Mouse (Mus musculus) neural tube, embryonic 12.5 days (tissue): Measurements from ENCODE around the gene Il22ra1. TPM values are rescaled to one million over a fixed set of nuclear protein-coding genes. Genes with fewer than 3 reads are reported as not detected.

ENCODE experiments used
- ATAC-seq: fragments of 200-750 bp; cut with Nextera tagmentation; 2 replicates; pipeline ENCODE4 v1.8.0; 2017; ENCODE audit warnings: low read depth, mild to moderate bottlenecking, moderate TSS enrichment, moderate library complexity; ENCODE audit not compliant: low FRiP score
- H3K27ac ChIP-seq: fragments of 300-500 bp; sonication (generic); 2 replicates; pipeline ENCODE4 v1.5.1; 2016
- H3K27me3 ChIP-seq: fragments of 300-500 bp; sonication (generic); replicated peaks from 2 replicates; pipeline ENCODE4 v1.6.1; 2016; ENCODE audit warnings: mild to moderate bottlenecking
- H3K36me3 ChIP-seq: fragments of 300-500 bp; sonication (generic); 2 replicates; pipeline ENCODE4 v1.6.1; 2016; ENCODE audit warnings: mild to moderate bottlenecking
- H3K4me1 ChIP-seq: fragments of 300-500 bp; sonication (generic); 2 replicates; pipeline ENCODE4 v1.6.1; 2016
- H3K4me2 ChIP-seq: fragments of 300-500 bp; sonication (generic); replicated peaks from 2 replicates; pipeline ENCODE4 v1.6.1; 2016; ENCODE audit warnings: mild to moderate bottlenecking
- H3K4me3 ChIP-seq: fragments of 300-500 bp; sonication (generic); 2 replicates; pipeline ENCODE4 v1.5.1; 2016
- H3K9ac ChIP-seq: fragments of 300-500 bp; sonication (generic); 2 replicates; pipeline ENCODE4 v1.6.1; 2016; ENCODE audit warnings: mild to moderate bottlenecking
- H3K9me3 ChIP-seq: fragments of 300-500 bp; sonication (generic); 2 replicates; pipeline ENCODE4 v1.6.1; 2016; ENCODE audit warnings: mild to moderate bottlenecking
- WGBS: fragments of 180-500 bp; shearing (Covaris S2); methylation state at CpG from one replicate; pipeline ENCODE4 v1.1.7; 2016; 5-methylcytosine and 5-hydroxymethylcytosine counted together
- polyA plus RNA-seq: library from polyadenylated mRNA; unstranded; fragments of >200 nt; fragmentation: Nextera tagmentation; extraction: Ambion mirVana; gene quantifications from 2 replicates; pipeline ENCODE4 v1.2.1, GENCODE M21; 2016

The Il22ra1 gene
- polyA plus RNA-seq, 1 experiment from 2014 or later = not detected

DNA sequence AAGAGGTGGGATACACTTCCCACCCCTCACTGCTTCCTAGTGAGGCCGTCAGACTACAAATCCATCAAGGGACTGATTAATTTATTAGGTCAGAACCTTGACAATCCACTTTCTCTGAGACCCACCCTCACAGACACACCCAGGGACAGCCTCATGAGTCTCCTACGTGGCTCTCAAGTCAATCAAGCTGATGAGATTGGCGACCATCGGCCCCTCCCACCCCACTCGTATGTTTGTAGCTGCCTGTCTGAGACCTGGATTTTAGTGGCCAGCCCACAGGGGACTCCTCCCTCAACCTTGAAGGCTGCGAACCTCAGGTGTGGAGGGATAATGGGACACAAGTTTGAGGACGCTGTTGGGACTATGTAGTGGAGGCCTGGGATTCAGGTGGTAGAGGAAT is 11.2 kb downstream of the Il22ra1 start:
- no peak for ATAC-seq
- H3K9me3 ChIP-seq = no peaks in the 10 kb centered on the region
- 63% methylated on average over 7 of the region's 7 CpGs for WGBS

DNA sequence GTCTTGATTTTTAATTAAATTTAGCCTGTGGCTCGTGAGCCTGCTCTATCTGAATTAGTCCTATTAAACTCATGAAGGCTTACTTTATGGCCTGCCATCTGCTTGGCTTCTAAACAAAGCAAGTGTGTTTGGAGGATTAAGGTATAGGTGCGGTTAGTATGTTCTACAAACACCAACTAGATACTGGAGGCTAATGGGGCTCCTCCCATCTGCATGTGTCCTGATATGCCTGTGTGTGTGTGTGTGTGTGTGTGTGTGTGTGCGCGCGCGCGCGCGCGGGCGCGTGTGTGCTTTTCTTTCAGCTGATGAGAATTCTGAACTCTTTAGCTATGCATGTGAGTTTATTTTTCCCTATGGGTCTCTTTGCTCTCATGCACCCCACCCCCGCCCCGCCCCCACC is 11.7 kb downstream of the Il22ra1 start:
- Histone ChIP-seq H3K4me3 (no peak overlapping the region), H3K27me3 (no peaks in the 10 kb centered on the region), H3K27ac (no peak overlapping the region), H3K9me3 (no peaks in the 10 kb centered on the region), H3K9ac (no peak overlapping the region), H3K4me2 (no peak overlapping the region), H3K36me3 (no peaks in the 10 kb centered on the region), H3K4me1 (no peaks in the 10 kb centered on the region)
- no peak for ATAC-seq
- 91% methylated on average over 14 of the region's 14 CpGs for WGBS

More for the DNA sequence above, 11.2 kb downstream of the Il22ra1 start:
- H3K36me3 ChIP-seq = no peaks in the 10 kb centered on the region
- H3K27ac ChIP-seq = no peak overlapping the region
- no peak overlapping the region for H3K4me3 ChIP-seq
- H3K4me2 ChIP-seq = no peak overlapping the region
- no peaks in the 10 kb centered on the region for H3K4me1 ChIP-seq
- H3K9ac ChIP-seq = no peak overlapping the region
- no peaks in the 10 kb centered on the region for H3K27me3 ChIP-seq

DNA sequence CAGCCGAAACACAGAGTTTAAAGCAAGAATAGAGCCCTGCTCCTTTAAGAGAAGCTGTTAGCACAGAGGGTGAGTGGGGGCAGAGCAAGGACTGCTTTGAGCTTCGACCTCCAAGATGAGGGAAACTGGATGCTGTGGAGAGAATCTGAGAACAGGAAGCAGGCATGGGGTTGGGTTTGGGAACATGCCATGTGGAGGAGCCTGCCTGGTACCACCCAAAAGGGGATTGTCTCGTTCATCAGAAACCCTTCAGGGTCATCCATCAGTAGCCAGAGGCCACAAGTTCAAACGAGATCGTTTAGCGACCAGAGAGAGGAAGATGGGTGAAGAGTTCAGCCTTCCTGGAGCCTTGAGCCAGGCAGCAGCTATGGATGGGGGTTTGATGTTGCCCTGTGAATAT is 15.5 kb downstream of the Il22ra1 start:
- no peaks in the 10 kb centered on the region for H3K27me3 ChIP-seq
- no peaks in the 10 kb centered on the region for H3K9me3 ChIP-seq
- H3K4me2 ChIP-seq = no peak overlapping the region
- WGBS = 43% methylated on average over 6 of the region's 6 CpGs
- H3K27ac ChIP-seq = no peak overlapping the region
- no peak for ATAC-seq
- no peaks in the 10 kb centered on the region for H3K4me1 ChIP-seq
- no peak overlapping the region for H3K9ac ChIP-seq
- no peak overlapping the region for H3K4me3 ChIP-seq
- no peaks in the 10 kb centered on the region for H3K36me3 ChIP-seq

DNA sequence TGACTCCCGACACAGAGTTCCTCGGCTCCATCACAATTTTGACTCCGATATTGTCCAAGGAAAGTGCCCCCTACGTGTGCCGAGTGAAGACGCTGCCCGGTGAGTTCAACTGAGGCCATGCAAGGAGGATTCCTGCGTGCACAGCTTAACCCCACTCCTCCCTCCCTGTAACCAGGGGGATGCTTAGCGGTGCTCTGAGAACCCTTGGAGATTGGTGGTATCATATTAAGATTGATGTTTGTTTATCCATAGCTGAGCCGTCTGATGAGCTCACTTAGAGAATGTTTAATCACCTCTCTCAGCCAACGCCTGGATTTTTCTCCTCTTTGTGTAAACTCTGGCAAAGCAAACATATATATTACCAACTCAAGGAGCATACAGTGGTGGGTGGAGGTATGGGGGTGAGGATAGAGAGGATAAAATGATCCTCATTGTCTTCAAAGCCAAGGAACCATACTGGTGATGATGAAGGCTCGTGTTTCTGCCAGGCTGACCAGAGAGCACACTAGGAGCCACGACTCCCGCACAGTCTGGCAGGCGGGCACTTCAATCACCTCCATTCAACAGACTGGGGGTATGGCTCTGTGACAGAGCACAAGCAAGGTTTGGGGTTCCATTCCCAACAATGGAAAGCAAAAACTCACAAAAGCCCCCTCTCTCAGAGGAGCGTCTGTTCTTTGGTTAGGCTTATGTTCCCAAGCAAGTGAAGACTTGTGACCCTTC is 16.9 kb downstream of the Il22ra1 start:
- Histone ChIP-seq H3K9me3 (no peaks in the 10 kb centered on the region), H3K4me1 (no peaks in the 10 kb centered on the region), H3K27ac (no peak overlapping the region), H3K4me3 (no peak overlapping the region), H3K36me3 (no peaks in the 10 kb centered on the region), H3K27me3 (no peaks in the 10 kb centered on the region), H3K9ac (no peak overlapping the region), H3K4me2 (no peak overlapping the region)
- no peak for ATAC-seq
- WGBS = 63% methylated on average over 16 of the region's 16 CpGs

DNA sequence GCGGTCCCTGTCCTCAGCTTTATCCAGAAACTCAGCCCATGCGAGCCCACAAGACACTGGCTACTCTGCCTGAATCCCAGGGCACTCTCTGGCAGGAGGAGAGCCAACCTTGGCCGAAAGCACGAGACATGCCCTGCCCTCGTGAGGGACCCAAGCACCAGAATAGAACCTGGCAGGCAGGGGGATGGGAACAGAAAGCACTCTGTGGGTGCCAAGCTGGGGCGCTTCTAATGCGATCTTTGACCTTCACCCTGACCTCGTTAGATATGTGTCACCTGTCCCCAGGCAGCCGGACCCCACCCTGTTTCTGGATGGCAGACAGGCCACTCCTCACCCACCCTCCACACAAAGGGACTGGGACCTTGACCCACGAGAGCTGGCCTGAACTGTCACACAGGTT is 17.6 kb downstream of the Il22ra1 start:
- WGBS = 86% methylated on average over 10 of the region's 10 CpGs

DNA sequence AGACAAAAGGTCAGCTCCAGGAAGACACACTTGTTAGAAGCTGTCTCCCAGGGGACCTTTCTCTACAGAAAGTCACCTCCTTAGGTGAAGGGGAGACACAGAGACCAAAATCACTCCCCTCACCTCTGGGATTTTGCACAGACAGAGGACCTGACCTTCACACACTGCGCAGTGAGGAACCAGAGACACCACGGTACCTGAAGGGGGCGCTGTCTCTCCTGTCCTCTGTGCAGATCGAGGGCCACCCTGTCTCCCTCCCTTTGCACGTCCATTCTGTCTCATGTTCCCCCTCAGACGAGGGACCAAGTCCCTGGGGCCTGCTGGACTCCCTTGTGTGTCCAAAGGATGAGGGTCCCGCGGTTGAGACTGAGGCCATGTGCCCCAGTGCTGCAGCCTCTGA is 22.9 kb downstream of the Il22ra1 start:
- Histone ChIP-seq H3K9ac (no peak overlapping the region), H3K4me1 (no peaks in the 10 kb centered on the region), H3K4me2 (no peak overlapping the region), H3K27ac (no peak overlapping the region), H3K9me3 (0 out of 2 replicates have a peak, but pooled peaks cover 9% of the 10 kb centered on the region), H3K27me3 (no peaks in the 10 kb centered on the region), H3K4me3 (no peak overlapping the region), H3K36me3 (no peaks in the 10 kb centered on the region)
- ATAC-seq = no peak
- WGBS = 71% methylated on average over 8 of the region's 8 CpGs

More for the DNA sequence above, 17.6 kb downstream of the Il22ra1 start:
- Histone ChIP-seq H3K27ac (no peak overlapping the region), H3K36me3 (no peaks in the 10 kb centered on the region), H3K27me3 (no peaks in the 10 kb centered on the region), H3K4me2 (no peak overlapping the region), H3K9ac (no peak overlapping the region), H3K4me1 (no peaks in the 10 kb centered on the region), H3K9me3 (no peaks in the 10 kb centered on the region), H3K4me3 (no peak overlapping the region)
- no peak for ATAC-seq

DNA sequence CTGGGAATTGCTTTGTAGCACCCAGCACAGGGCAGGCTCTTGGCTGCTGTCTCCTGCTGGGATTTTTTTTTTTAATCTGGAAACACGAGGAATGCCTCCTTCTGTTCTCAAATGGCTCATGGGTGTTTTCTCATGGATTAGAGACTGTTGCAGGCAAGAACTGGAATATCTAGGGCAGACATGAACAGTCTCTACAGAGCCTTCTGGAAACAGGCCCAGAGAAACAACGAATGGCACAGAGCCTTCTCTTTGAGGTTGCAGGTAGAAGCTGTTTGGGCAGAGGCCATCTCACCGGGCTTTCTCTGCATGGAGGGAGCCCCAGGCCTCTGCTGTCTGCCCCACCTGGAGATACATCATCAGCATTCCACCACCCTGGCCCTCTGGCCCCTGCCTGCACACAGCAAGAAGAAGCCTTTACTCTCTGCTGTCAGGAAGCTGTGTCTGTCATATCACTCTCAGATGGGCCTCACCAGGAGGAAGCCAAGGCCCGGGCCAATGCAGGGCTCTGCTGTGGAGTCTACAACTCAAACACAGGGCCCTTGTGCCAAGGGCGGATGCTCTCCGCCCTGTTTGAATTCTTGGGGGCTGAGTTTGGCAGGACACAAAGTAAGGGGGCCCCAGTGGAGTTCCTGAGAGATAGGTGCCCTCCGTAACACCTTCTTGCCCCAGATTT is 24.3 kb downstream of the Il22ra1 start:
- no peak for ATAC-seq
- Histone ChIP-seq H3K4me3 (no peak overlapping the region), H3K4me1 (no peaks in the 10 kb centered on the region), H3K27me3 (no peaks in the 10 kb centered on the region), H3K36me3 (no peaks in the 10 kb centered on the region), H3K9ac (no peak overlapping the region), H3K27ac (no peak overlapping the region), H3K9me3 (0 out of 2 replicates have a peak, but pooled peaks cover 9% of the 10 kb centered on the region), H3K4me2 (no peak overlapping the region)
- WGBS = 73% methylated on average over 7 of the region's 7 CpGs

DNA sequence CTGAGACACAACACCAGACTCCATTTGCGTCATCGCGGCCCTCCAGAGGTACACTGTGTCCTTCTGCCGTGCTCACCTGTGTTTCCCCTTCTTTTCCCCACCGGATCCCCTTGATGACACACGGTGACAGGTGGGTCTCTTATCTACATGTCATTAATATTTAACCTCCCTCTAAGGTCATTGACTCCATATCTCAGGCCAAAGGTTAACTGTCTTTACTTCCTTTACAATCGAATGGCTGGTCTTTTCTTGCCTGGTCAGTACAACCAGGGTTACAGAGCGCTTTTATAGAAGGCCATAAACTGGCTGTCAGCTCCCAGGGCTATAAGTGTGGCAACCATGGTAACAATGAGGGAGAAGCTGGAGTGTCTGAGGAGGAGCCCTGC is 24.8 kb downstream of the Il22ra1 start:
- no peaks in the 10 kb centered on the region for H3K27me3 ChIP-seq
- 40% methylated on average over 8 of the region's 8 CpGs for WGBS
- no peaks in the 10 kb centered on the region for H3K4me1 ChIP-seq
- no peak for ATAC-seq
- no peak overlapping the region for H3K9ac ChIP-seq
- H3K4me2 ChIP-seq = no peak overlapping the region
- no peaks in the 10 kb centered on the region for H3K36me3 ChIP-seq
- no peak overlapping the region for H3K4me3 ChIP-seq
- H3K9me3 ChIP-seq = 0 out of 2 replicates have a peak, but pooled peaks cover 9% of the 10 kb centered on the region
- no peak overlapping the region for H3K27ac ChIP-seq

DNA sequence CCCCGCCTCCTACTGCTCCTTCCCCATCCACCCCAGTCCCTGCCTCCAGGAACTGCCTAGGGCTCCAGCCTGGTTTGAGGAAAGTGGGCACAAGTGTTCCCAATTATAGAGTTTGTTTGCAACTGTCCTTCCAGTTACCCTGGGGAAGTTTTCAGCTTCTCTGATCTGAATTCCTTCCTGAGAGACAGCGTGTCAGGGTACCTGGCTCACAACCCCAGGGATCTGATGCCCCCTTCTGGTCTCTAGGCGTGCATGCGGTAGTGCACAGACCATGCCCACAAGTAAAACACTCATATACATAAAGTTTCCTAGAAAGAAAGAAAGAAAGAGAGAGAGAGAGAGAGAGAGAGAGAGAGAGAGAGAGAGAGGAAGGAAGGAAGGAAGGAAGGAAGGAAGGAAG is 30.4 kb downstream of the Il22ra1 start:
- WGBS = 36% methylated on average over 4 of the region's 4 CpGs
- H3K36me3 ChIP-seq = no peaks in the 10 kb centered on the region
- peaks cover 7% of the 10 kb centered on the region for H3K4me1 ChIP-seq
- H3K27ac ChIP-seq = no peak overlapping the region
- ATAC-seq = no peak
- H3K9ac ChIP-seq = no peak overlapping the region
- H3K27me3 ChIP-seq = no peaks in the 10 kb centered on the region
- no peak overlapping the region for H3K4me3 ChIP-seq
- H3K4me2 ChIP-seq = no peak overlapping the region
- H3K9me3 ChIP-seq = 0 out of 2 replicates have a peak, but pooled peaks cover 9% of the 10 kb centered on the region

DNA sequence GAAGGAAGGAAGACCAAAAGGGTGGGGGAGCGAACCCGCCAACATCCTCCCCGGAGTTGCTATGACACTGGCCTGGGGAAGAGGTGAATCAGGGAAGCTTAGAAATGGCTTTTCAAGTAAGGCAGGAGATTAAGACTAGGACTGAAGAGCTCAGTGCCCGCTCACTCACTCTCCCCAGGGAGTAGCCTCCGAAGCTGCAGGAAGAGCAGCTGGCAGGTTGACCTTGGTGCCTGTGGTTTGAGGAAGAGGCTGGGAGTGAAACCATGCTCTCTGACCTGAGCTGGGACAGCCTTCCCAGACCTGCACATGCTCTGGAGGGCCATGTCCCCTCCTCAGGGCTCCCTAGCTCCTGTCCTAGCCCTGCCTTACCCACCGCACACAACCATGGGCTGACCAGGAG is 30.9 kb downstream of the Il22ra1 start:
- WGBS = 53% methylated on average over 6 of the region's 6 CpGs
- Histone ChIP-seq H3K36me3 (no peaks in the 10 kb centered on the region), H3K27ac (no peak overlapping the region)

DNA sequence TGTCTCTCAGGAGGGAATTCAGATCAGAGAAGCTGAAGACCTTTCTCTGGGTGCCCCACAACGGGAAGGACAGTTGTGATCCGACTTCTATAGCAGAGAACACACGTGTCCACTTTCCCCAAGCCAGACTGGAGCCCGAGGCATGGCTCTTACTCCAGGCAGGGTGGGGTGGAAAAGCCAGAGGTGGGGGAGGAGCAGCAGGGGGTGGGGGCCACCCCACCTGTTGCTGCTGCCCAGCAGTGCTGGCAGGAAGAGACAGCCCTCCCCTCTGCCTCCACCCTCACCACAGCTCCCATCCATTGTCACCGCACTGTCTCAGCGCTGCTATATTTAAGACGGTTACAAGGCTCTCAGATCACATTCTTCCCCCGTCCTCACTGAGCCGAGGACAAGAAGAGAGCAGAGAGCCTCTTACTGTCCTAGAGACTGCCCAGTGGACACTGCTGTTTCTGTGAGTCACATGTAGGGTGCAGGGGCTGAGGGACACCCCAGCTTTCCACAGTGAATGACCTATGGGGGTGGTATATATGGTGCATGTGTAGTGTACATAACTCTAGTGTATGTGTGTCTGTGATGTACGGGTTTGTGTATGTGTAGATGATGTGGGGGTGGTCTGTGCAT is 31.5 kb downstream of the Il22ra1 start, which contains the start of gene Myom3:
Gene Myom3, plus strand, starts transcription at position 360 of the 621 bp plus-strand sequence.
- no peak for ATAC-seq
- peaks cover 7% of the 10 kb centered on the region for H3K4me1 ChIP-seq
- no peak within 1 kb of the TSS for H3K4me2 ChIP-seq
- H3K4me3 ChIP-seq = no peak within 1 kb of the TSS
- H3K36me3 ChIP-seq = no peaks in the 10 kb centered on the region
- WGBS = 67% methylated on average over 10 of the region's 10 CpGs
- H3K9me3 ChIP-seq = 0 out of 2 replicates have a peak, but pooled peaks cover under 1% of the 10 kb centered on the region
- no peak within 1 kb of the TSS for H3K9ac ChIP-seq
- H3K27me3 ChIP-seq = no peaks in the 10 kb centered on the region
- H3K27ac ChIP-seq = no peak within 1 kb of the TSS

More for the DNA sequence above, 30.9 kb downstream of the Il22ra1 start:
- no peak for ATAC-seq
- H3K9ac ChIP-seq = no peak overlapping the region
- H3K9me3 ChIP-seq = 0 out of 2 replicates have a peak, but pooled peaks cover 7% of the 10 kb centered on the region
- H3K4me2 ChIP-seq = no peak overlapping the region
- no peak overlapping the region for H3K4me3 ChIP-seq
- H3K4me1 ChIP-seq = peaks cover 7% of the 10 kb centered on the region
- H3K27me3 ChIP-seq = no peaks in the 10 kb centered on the region

DNA sequence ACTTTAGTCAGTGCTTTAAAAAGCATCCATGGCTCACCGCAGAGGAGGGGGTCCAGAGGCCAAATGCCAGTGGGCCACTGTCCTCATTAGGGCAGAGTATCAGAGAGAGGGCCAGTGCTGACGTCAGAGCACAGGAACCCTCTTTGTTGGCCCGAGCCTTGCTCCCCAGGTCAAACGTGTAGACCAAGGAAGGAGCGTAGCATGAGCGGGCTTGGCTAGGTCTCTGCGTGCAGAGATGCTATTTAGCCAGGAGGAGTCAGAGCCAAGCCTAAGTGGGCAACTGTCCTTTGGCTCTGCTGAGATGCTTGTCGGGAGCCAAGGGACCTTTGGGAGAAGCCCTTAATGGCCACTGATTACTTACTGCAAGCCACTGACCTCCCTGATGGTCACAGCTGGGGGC is 33.1 kb downstream of the Il22ra1 start:
- H3K36me3 ChIP-seq = no peaks in the 10 kb centered on the region
- H3K27ac ChIP-seq = no peak overlapping the region
- H3K4me2 ChIP-seq = no peak overlapping the region
- H3K4me1 ChIP-seq = peaks cover 7% of the 10 kb centered on the region
- no peak overlapping the region for H3K4me3 ChIP-seq
- no peaks in the 10 kb centered on the region for H3K27me3 ChIP-seq
- WGBS = 75% methylated on average over 8 of the region's 8 CpGs
- H3K9ac ChIP-seq = no peak overlapping the region
- H3K9me3 ChIP-seq = no peaks in the 10 kb centered on the region
- ATAC-seq = no peak
